Mouse (Mus musculus) liver, embryonic 13.5 days (tissue): ENCODE data around the gene Rasgrf2. TPM values are rescaled to one million over a fixed set of nuclear protein-coding genes. Genes with fewer than 3 reads are reported as not detected.
"Not testable (repeated sequence)": the region's sequence is repeated elsewhere in the genome, so short reads cannot be mapped to it uniquely, and the experiment has no call there.

Experiments
- ATAC-seq: fragments of 200-750 bp; cut with Nextera tagmentation; 2 replicates; pipeline ENCODE4 v1.8.0; 2017; ENCODE audit warnings: low read depth, mild to moderate bottlenecking, moderate number of reproducible peaks, moderate library complexity
- DNase-seq: peaks from one replicate; pipeline ENCODE4 v3.0.0; 2022
- H3K27ac ChIP-seq: fragments of 300-500 bp; sonication (generic); 2 replicates; pipeline ENCODE4 v1.5.1; 2015; ENCODE audit warnings: moderate library complexity, mild to moderate bottlenecking, inconsistent platforms
- H3K27me3 ChIP-seq: fragments of 300-500 bp; sonication (generic); 2 replicates; pipeline ENCODE4 v1.6.1; 2015; ENCODE audit warnings: mild to moderate bottlenecking, inconsistent platforms
- H3K36me3 ChIP-seq: fragments of 300-500 bp; sonication (generic); 2 replicates; pipeline ENCODE4 v1.6.1; 2015; ENCODE audit warnings: mild to moderate bottlenecking, inconsistent platforms
- H3K4me1 ChIP-seq: fragments of 300-500 bp; sonication (generic); replicated peaks from 2 replicates; pipeline ENCODE4 v1.6.1; 2015; ENCODE audit warnings: inconsistent platforms
- H3K4me2 ChIP-seq: fragments of 300-500 bp; sonication (generic); 2 replicates; pipeline ENCODE4 v1.6.1; 2015; ENCODE audit warnings: inconsistent platforms, mild to moderate bottlenecking, moderate library complexity
- H3K4me3 ChIP-seq: fragments of 300-500 bp; sonication (generic); replicated peaks from 2 replicates; pipeline ENCODE4 v1.5.1; 2015; ENCODE audit warnings: mild to moderate bottlenecking, inconsistent platforms
- H3K9ac ChIP-seq: fragments of 300-500 bp; sonication (generic); 2 replicates; pipeline ENCODE4 v1.6.1; 2015; ENCODE audit warnings: mild to moderate bottlenecking, inconsistent platforms
- H3K9me3 ChIP-seq: fragments of 300-500 bp; sonication (generic); replicated peaks from 2 replicates; pipeline ENCODE4 v1.6.1; 2016; ENCODE audit warnings: inconsistent platforms
- WGBS: fragments of 180-500 bp; shearing (Covaris S2); methylation state at CpG from one replicate; pipeline ENCODE4 v1.1.7; 2015; ENCODE audit not compliant: insufficient replicate concordance; 5-methylcytosine and 5-hydroxymethylcytosine counted together
- polyA plus RNA-seq: library from polyadenylated mRNA; unstranded; fragments of >200 nt; fragmentation: Nextera tagmentation; extraction: Ambion mirVana; gene quantifications from 2 replicates; pipeline ENCODE4 v1.2.1, GENCODE M21; 2015

The Rasgrf2 gene
- polyA plus RNA-seq = 0.10 and 0.13 TPM in 2 replicates

DNA sequence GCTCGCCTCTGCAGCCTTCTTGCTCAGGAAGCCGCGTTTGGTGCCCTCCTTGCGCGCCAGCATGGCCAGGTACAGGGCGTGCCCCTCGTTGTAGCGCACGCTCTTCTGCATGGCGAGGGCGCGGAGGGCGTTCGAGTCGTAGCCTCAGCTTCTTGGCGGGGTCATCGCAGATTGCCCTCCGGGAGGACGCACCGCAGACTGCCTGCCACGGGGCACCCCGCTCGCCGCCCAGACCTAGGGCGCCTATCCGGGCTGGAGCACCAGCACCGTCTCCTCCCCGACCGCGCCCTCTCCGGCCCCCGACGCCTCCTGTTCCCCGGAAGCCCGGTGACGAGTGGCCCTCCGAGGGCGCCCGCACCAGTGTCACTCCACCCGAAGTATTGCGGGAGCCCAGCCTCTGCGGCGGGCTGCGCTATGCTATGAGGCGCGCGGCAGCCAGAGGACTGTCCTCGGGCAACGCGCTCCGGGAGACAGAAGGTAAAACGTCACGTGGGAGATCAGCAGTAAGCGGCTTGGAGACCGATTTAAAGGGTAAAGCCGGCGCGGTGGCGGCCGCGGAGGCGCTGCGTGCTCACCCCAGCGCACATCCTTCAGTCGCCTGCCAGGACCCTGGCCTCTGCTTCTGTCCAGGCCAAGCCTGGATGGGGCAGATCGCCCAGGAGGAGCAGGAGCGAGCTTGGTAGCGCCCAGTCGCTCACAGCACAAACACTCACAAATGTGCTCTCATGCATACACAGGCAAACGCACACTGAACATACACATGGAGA is at the start of gene Rasgrf2:
Rasgrf2 (minus strand) TSS at position 273 of the 767 bp plus-strand sequence.
- Histone ChIP-seq H3K4me2 (peak within 1 kb of the TSS; percentile 65), H3K4me3 (peak within 1 kb of the TSS; percentile 45), H3K9ac (no peak within 1 kb of the TSS), H3K36me3 (no peaks in the 10 kb centered on the region), H3K27me3 (peaks cover 27% of the 10 kb centered on the region), H3K4me1 (0 out of 2 replicates have a peak, but pooled peaks cover 2% of the 10 kb centered on the region), H3K9me3 (no peaks in the 10 kb centered on the region), H3K27ac (no peak within 1 kb of the TSS)
- 2% methylated on average over 69 of the region's 70 CpGs for WGBS
- ATAC-seq (no peak; the same call in 1 of the 2 replicates), DNase-seq (no peak)

DNA sequence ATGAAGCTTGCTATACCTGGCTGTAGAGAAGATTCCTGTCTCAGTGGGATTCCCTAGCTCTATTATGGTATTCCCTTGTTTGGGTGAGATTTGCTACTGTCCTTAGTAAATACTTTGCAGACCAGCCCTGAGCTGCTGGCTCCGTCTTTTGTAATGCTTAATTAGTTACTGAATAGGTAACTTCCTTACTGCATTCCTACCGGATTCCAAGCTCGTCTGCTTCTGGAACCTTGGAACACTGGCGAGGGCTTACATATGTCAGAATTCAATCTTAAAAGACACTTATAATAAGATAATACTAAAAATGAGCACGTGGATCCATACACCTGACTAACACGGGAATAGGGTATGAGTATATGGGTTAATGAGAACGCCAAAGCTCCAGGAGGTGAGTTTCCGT is 41.2 kb upstream of the Rasgrf2 start:
- not testable (repeated sequence) for H3K4me1 ChIP-seq, ATAC-seq, H3K4me2 ChIP-seq, H3K27me3 ChIP-seq, H3K4me3 ChIP-seq, DNase-seq, H3K9me3 ChIP-seq, H3K9ac ChIP-seq, H3K27ac ChIP-seq, H3K36me3 ChIP-seq
- WGBS = 69% methylated on average over 8 of the region's 8 CpGs

DNA sequence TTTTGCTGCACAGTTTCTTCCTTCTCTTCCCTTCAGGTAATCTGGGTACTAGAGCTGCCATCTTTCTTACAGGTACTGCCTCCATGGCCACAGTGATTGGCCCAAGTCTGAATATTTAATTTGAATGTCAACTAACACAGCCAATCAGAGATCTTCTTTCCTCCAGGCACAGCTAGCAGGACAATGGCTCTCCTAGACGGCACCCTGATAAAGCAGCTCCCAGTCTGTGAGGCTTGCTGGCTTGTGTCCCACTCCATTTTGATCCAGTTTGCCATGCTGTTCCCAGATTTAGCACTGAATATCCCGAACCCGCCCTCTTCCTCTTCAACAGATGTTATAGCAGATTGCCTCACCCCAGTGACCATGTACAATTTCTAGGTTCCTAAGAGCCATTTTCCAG is 19.1 kb upstream of the Rasgrf2 start:
- Histone ChIP-seq H3K4me1 (no peaks in the 10 kb centered on the region), H3K4me3 (no peak overlapping the region), H3K9me3 (peaks cover 6% of the 10 kb centered on the region; the same call in 1 of the 2 replicates), H3K4me2 (no peak overlapping the region), H3K27me3 (no peaks in the 10 kb centered on the region), H3K9ac (no peak overlapping the region), H3K27ac (no peak overlapping the region), H3K36me3 (no peaks in the 10 kb centered on the region)
- no peak for ATAC-seq
- 43% methylated on average over 3 of the region's 3 CpGs for WGBS
- no peak for DNase-seq

DNA sequence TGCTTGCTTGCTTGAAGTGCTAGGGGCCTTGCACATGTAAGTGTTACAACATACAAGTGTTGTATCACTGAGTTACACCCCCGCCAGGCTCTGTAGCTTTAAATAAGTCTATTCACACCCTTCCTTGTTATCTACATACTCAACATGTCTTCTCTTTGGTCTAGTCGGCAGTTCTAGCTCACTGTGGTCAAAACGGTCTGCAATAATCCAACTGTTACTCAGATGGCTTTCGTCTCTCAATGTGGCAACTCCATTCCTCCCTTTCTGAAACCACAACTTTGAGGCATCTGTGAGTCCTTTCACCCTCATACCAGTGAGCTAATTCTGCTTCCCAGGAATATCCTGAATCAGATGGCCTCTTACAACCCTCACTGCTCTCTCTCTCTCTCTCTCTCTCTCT is 17.4 kb upstream of the Rasgrf2 start:
- Histone ChIP-seq H3K4me2 (no peak overlapping the region), H3K27ac (no peak overlapping the region), H3K36me3 (no peaks in the 10 kb centered on the region), H3K9me3 (peaks cover 19% of the 10 kb centered on the region), H3K27me3 (no peaks in the 10 kb centered on the region), H3K4me1 (no peaks in the 10 kb centered on the region), H3K4me3 (no peak overlapping the region), H3K9ac (no peak overlapping the region)
- WGBS = 51% methylated on average over 4 of the region's 4 CpGs
- DNase-seq (no peak), ATAC-seq (no peak)

DNA sequence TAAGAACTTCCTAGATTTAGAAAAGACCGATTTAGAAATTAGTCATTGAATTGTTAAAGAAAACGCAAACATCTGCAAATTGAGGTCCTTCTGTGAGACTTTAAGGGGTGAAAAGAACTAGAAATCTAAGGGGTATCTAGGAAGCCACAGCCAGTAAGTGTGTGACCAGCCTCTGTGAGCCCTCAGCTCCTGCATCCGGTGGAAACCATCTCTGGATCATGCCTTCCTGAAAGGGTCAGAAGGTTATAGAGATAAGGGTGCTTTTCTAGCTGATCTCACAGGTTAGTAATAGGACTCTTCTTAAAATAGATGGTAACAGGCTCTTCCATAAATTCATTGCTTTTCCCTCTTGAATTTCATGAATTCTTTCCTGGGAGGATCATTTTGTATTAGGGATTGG is 3.3 kb upstream of the Rasgrf2 start:
- H3K4me3 ChIP-seq = no peak overlapping the region
- no peaks in the 10 kb centered on the region for H3K36me3 ChIP-seq
- no peak overlapping the region for H3K27ac ChIP-seq
- no peak overlapping the region for H3K9ac ChIP-seq
- H3K27me3 ChIP-seq = peaks cover 27% of the 10 kb centered on the region
- no peak overlapping the region for H3K4me2 ChIP-seq
- DNase-seq (no peak), ATAC-seq (no peak)
- 42% methylated on average over 3 of the region's 3 CpGs for WGBS
- H3K9me3 ChIP-seq = 0 out of 2 replicates have a peak, but pooled peaks cover 3% of the 10 kb centered on the region
- 0 out of 2 replicates have a peak, but pooled peaks cover 2% of the 10 kb centered on the region for H3K4me1 ChIP-seq

DNA sequence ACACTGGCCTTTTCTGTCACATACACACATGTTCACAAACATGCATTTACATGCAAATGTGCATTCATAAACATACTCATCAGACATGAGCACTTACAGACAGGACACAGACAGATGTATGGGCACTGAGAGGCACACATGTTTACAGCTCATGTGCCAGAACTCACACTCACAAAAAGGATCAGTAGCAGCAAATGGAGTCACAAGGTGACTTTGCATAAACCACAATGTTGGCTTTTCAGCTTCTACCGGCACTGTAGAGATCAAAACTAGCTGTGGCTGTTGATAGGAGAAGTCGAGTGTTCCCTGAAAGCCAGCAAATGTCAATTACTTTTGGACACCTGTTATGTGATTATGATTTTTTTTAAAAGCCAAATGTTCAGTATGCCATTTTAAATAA is 1.1 kb upstream of the Rasgrf2 start:
- ATAC-seq (no peak), DNase-seq (no peak)
- no peaks in the 10 kb centered on the region for H3K9me3 ChIP-seq
- no peak overlapping the region for H3K9ac ChIP-seq
- H3K27ac ChIP-seq = no peak overlapping the region
- H3K4me2 ChIP-seq = no peak overlapping the region
- H3K27me3 ChIP-seq = peaks cover 27% of the 10 kb centered on the region
- H3K4me1 ChIP-seq = 0 out of 2 replicates have a peak, but pooled peaks cover 2% of the 10 kb centered on the region
- no peak overlapping the region for H3K4me3 ChIP-seq
- WGBS = 26% methylated on average over 2 of the region's 2 CpGs
- no peaks in the 10 kb centered on the region for H3K36me3 ChIP-seq

DNA sequence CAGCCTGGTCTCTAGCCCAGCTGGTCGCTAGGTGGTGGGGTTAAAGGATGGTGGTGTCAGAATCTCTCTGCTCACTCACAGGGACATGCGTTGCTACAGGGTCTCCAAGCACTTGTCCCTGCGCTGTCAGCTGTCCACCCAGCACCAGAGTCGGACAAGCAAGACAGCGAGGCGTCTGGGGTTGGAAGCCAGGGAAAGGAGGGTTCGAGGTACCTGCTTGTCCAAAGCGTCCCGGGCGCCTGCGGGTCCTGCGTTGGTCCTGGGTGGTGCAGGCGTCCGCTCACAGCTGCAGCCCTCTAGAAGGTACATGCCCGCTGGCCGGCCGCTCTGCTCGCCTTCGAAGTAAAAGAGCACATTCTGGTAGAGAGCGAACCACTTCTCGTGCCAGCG is 467 bp downstream of the Rasgrf2 start:
- Histone ChIP-seq H3K27ac (no peak overlapping the region), H3K36me3 (no peaks in the 10 kb centered on the region), H3K9me3 (no peaks in the 10 kb centered on the region), H3K27me3 (peaks cover 27% of the 10 kb centered on the region), H3K4me3 (peak overlapping the region; percentile 45), H3K9ac (no peak overlapping the region), H3K4me1 (0 out of 2 replicates have a peak, but pooled peaks cover 2% of the 10 kb centered on the region), H3K4me2 (peak overlapping the region; percentile 65)
- ATAC-seq (no peak), DNase-seq (no peak)
- WGBS = 18% methylated on average over 22 of the region's 22 CpGs

DNA sequence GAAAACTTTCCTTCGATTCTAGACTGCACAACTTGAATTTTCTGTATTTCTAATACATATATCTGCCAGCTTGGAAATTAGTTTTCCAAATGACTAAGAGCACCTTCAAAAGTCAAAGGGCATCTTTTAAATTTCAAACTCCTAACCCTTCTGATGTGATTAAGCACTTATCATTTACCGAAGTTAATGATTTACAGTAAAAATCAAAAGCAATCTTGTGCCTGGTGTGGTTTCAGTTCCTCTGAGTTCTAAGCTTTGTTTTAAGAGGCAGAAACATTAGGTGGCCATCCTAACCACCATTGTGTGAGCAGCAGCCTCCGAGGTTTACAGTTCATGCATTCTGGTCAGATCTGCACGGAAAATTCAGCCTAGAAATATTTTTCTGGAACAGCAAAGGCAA is 1.6 kb downstream of the Rasgrf2 start:
- ATAC-seq = no peak
- Histone ChIP-seq H3K4me2 (no peak overlapping the region), H3K27me3 (peaks cover 27% of the 10 kb centered on the region), H3K4me1 (0 out of 2 replicates have a peak, but pooled peaks cover 2% of the 10 kb centered on the region), H3K9me3 (no peaks in the 10 kb centered on the region), H3K4me3 (no peak overlapping the region), H3K27ac (no peak overlapping the region), H3K36me3 (no peaks in the 10 kb centered on the region), H3K9ac (no peak overlapping the region)
- 44% methylated on average over 4 of the region's 4 CpGs for WGBS
- DNase-seq = no peak

DNA sequence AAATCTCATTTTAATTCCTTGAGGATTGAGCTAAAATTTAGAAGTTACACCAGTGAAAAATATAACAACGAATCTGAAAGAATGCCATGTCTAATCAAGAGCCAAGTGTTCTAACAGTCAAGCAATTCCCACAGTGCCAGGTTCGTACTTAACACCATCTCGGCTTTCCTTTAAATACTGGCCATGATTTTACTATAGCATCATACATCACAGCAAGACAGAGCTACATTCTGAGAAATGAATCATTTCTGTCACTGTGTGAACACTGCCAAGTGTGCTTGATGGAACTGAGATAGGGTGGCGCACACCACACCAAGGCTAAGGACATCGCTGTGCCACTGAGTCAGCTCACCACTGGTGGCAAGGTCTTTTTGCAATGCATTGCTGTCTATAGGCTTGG is 5.6 kb downstream of the Rasgrf2 start:
- no peak overlapping the region for H3K4me3 ChIP-seq
- no peak overlapping the region for H3K27ac ChIP-seq
- H3K36me3 ChIP-seq = no peaks in the 10 kb centered on the region
- no peak overlapping the region for H3K4me2 ChIP-seq
- no peak overlapping the region for H3K9ac ChIP-seq
- ATAC-seq (no peak), DNase-seq (no peak)
- H3K9me3 ChIP-seq = no peaks in the 10 kb centered on the region
- no peaks in the 10 kb centered on the region for H3K4me1 ChIP-seq
- WGBS = 75% methylated on average over 5 of the region's 5 CpGs
- H3K27me3 ChIP-seq = peaks cover 11% of the 10 kb centered on the region

DNA sequence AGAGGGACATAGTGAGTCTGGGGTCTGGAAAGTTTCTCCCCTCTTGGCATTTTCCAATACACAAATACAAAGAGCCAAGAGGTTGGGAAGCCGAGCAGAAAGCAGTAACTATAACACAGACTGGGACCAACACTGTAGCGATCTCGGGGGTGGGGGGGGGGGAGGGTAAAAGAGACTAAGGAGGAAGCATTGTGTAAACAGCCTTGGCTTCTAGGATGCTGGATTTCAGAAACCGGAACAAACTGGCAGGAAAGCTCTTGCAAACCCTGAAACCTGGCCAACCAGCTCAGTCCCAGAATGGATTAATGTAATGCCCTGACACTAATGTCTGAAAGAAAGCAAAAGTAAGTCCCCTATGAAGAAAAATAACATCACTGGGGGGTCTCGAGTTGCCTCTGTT is 11.8 kb downstream of the Rasgrf2 start:
- H3K4me2 ChIP-seq = no peak overlapping the region
- no peaks in the 10 kb centered on the region for H3K36me3 ChIP-seq
- WGBS = 47% methylated on average over 5 of the region's 5 CpGs
- no peak for ATAC-seq
- no peaks in the 10 kb centered on the region for H3K27me3 ChIP-seq
- H3K9me3 ChIP-seq = no peaks in the 10 kb centered on the region; the same call in 1 of the 2 replicates
- no peak for DNase-seq
- no peaks in the 10 kb centered on the region for H3K4me1 ChIP-seq
- no peak overlapping the region for H3K4me3 ChIP-seq
- H3K9ac ChIP-seq = no peak overlapping the region
- H3K27ac ChIP-seq = no peak overlapping the region

DNA sequence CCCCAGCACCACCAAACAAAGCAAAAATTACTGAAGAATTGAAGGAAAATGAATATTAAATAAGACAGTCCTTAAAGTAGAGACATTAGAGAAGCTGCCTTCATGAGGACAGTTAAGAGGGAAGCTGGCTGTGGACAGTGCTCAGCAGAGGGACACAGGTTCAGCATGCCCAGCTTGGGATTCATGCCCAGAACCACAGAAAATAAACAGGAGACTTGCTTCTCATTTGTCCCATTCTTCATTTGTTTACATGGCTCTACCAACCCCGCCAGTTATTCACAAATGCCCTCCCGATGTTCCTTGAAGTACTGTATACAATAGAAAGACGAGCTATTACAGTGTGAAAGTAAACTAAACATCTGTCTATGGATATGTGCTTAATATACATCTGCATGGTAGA is 17.4 kb downstream of the Rasgrf2 start:
- H3K27me3 ChIP-seq = no peaks in the 10 kb centered on the region
- no peak overlapping the region for H3K27ac ChIP-seq
- H3K4me3 ChIP-seq = no peak overlapping the region
- no peak overlapping the region for H3K9ac ChIP-seq
- H3K9me3 ChIP-seq = no peaks in the 10 kb centered on the region; the same call in 1 of the 2 replicates
- H3K4me2 ChIP-seq = no peak overlapping the region
- no peak for DNase-seq
- ATAC-seq = no peak
- H3K4me1 ChIP-seq = no peaks in the 10 kb centered on the region
- H3K36me3 ChIP-seq = no peaks in the 10 kb centered on the region
- WGBS = 39% methylated on average over 3 of the region's 3 CpGs

DNA sequence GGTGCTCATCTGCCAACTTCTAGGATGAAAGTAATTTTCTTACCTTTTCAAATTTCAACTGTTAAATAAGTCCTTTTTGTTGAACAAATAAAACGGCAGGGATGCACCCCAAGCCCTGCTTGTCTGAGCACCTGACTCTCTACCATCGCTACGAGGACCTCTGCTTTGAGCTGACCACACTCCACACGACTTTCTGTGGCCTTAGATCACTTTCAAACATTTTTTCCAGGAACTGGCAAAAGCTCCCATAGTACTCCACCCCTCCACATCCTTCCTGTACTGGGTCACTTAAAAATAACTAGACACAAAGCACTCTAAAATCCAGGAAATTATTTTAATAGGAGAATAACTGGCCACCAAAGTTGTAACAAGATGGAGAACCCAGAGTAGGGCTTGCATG is 23.2 kb downstream of the Rasgrf2 start:
- peaks cover 7% of the 10 kb centered on the region; the same call in 1 of the 2 replicates for H3K4me1 ChIP-seq
- WGBS = 35% methylated on average over 4 of the region's 4 CpGs
- no peaks in the 10 kb centered on the region for H3K9me3 ChIP-seq
- no peak overlapping the region for H3K4me2 ChIP-seq
- H3K27ac ChIP-seq = no peak overlapping the region
- H3K27me3 ChIP-seq = no peaks in the 10 kb centered on the region
- no peak overlapping the region for H3K4me3 ChIP-seq
- DNase-seq (no peak), ATAC-seq (no peak)
- H3K36me3 ChIP-seq = no peaks in the 10 kb centered on the region
- no peak overlapping the region for H3K9ac ChIP-seq
